Mouse (Mus musculus): ENCODE measurements around the gene Aaed1. TPM values are rescaled to one million over a fixed set of nuclear protein-coding genes. Genes with fewer than 3 reads are reported as not detected.

Aaed1 gene
- polyA plus RNA-seq, 1 experiment = 15.5 TPM

GRCm38 (mm10) chr13:64312916-64313289, 393 bp upstream of the Aaed1 start:
- H3K4me3 ChIP-seq (ENCODE audit: low read depth, low read length) = peak overlapping the region; percentile 24; the same call in 1 of the 2 replicates
- TF ChIP-seq POLR2A (IDR thresholded peaks at IDR 0.05; ENCODE audit: insufficient read depth, low read length) (no peak), CTCF (IDR thresholded peaks at IDR 0.05; ENCODE audit: low read depth, low read length) (no peak), EP300 (IDR thresholded peaks at IDR 0.05; ENCODE audit: insufficient read depth, low read depth, low read length) (no peak)
- H3K9me3 ChIP-seq (replicated peaks; ENCODE audit: control insufficient read depth, insufficient read depth, low read length, poor library complexity, severe bottlenecking) = no peaks in the 10 kb centered on the region
- H3K9ac ChIP-seq (ENCODE audit: low read depth, poor library complexity, severe bottlenecking) = peak overlapping the region; percentile 32; the same call in 1 of the 2 replicates
- H3K27ac ChIP-seq (ENCODE audit: insufficient read depth, low read length) = no peak overlapping the region
- H3K4me1 ChIP-seq (ENCODE audit: control insufficient read depth, insufficient read depth, low read length) = no peaks in the 10 kb centered on the region
- H3K36me3 ChIP-seq (ENCODE audit: control insufficient read depth, insufficient read depth, low read length, poor library complexity, severe bottlenecking) = no peaks in the 10 kb centered on the region
- no peaks in the 10 kb centered on the region for H3K27me3 ChIP-seq (ENCODE audit: control insufficient read depth, insufficient read depth, low read length, poor library complexity, severe bottlenecking)

GRCm38 (mm10) chr13:64311266-64311665, 1.2 kb downstream of the Aaed1 start:
- Histone ChIP-seq H3K4me1 (ENCODE audit: control insufficient read depth, insufficient read depth, low read length) (no peaks in the 10 kb centered on the region), H3K9ac (ENCODE audit: low read depth, poor library complexity, severe bottlenecking) (no peak overlapping the region), H3K27me3 (ENCODE audit: control insufficient read depth, insufficient read depth, low read length, poor library complexity, severe bottlenecking) (no peaks in the 10 kb centered on the region), H3K4me3 (ENCODE audit: low read depth, low read length) (no peak overlapping the region), H3K9me3 (replicated peaks; ENCODE audit: control insufficient read depth, insufficient read depth, low read length, poor library complexity, severe bottlenecking) (no peaks in the 10 kb centered on the region), H3K27ac (ENCODE audit: insufficient read depth, low read length) (no peak overlapping the region), H3K36me3 (ENCODE audit: control insufficient read depth, insufficient read depth, low read length, poor library complexity, severe bottlenecking) (0 out of 2 replicates have a peak, but pooled peaks cover 4% of the 10 kb centered on the region)
- TF ChIP-seq CTCF (IDR thresholded peaks at IDR 0.05; ENCODE audit: low read depth, low read length) = no peak
- no peak for TF ChIP-seq POLR2A (IDR thresholded peaks at IDR 0.05; ENCODE audit: insufficient read depth, low read length)
- no peak for TF ChIP-seq EP300 (IDR thresholded peaks at IDR 0.05; ENCODE audit: insufficient read depth, low read depth, low read length)

- H3K36me3 ChIP-seq (ENCODE audit: control insufficient read depth, insufficient read depth, low read length, poor library complexity, severe bottlenecking) = 0 out of 2 replicates have a peak, but pooled peaks cover 4% of the 10 kb centered on the region
- no peaks in the 10 kb centered on the region for H3K27me3 ChIP-seq (ENCODE audit: control insufficient read depth, insufficient read depth, low read length, poor library complexity, severe bottlenecking)
- no peak overlapping the region for H3K9ac ChIP-seq (ENCODE audit: low read depth, poor library complexity, severe bottlenecking)
- H3K4me1 ChIP-seq (ENCODE audit: control insufficient read depth, insufficient read depth, low read length) = no peaks in the 10 kb centered on the region
- H3K4me3 ChIP-seq (ENCODE audit: low read depth, low read length) = no peak overlapping the region
- no peak overlapping the region for H3K27ac ChIP-seq (ENCODE audit: insufficient read depth, low read length)
- H3K9me3 ChIP-seq (replicated peaks; ENCODE audit: control insufficient read depth, insufficient read depth, low read length, poor library complexity, severe bottlenecking) = no peaks in the 10 kb centered on the region
- no peak for TF ChIP-seq CTCF (IDR thresholded peaks at IDR 0.05; ENCODE audit: low read depth, low read length)
- TF ChIP-seq POLR2A (IDR thresholded peaks at IDR 0.05; ENCODE audit: insufficient read depth, low read length) = no peak
- TF ChIP-seq EP300 (IDR thresholded peaks at IDR 0.05; ENCODE audit: insufficient read depth, low read depth, low read length) = no peak
Observed at GRCm38 (mm10) chr13:64310585-64310984, 1.9 kb downstream of the Aaed1 start.

GRCm38 (mm10) chr13:64309842-64310241, 2.7 kb downstream of the Aaed1 start:
- no peaks in the 10 kb centered on the region for H3K9me3 ChIP-seq (replicated peaks; ENCODE audit: control insufficient read depth, insufficient read depth, low read length, poor library complexity, severe bottlenecking)
- H3K4me3 ChIP-seq (ENCODE audit: low read depth, low read length) = no peak overlapping the region
- no peaks in the 10 kb centered on the region for H3K27me3 ChIP-seq (ENCODE audit: control insufficient read depth, insufficient read depth, low read length, poor library complexity, severe bottlenecking)
- no peak overlapping the region for H3K9ac ChIP-seq (ENCODE audit: low read depth, poor library complexity, severe bottlenecking)
- 0 out of 2 replicates have a peak, but pooled peaks cover 4% of the 10 kb centered on the region for H3K36me3 ChIP-seq (ENCODE audit: control insufficient read depth, insufficient read depth, low read length, poor library complexity, severe bottlenecking)
- H3K27ac ChIP-seq (ENCODE audit: insufficient read depth, low read length) = no peak overlapping the region
- H3K4me1 ChIP-seq (ENCODE audit: control insufficient read depth, insufficient read depth, low read length) = no peaks in the 10 kb centered on the region
- no peak for TF ChIP-seq CTCF (IDR thresholded peaks at IDR 0.05; ENCODE audit: low read depth, low read length)
- TF ChIP-seq EP300 (IDR thresholded peaks at IDR 0.05; ENCODE audit: insufficient read depth, low read depth, low read length) = no peak
- TF ChIP-seq POLR2A (IDR thresholded peaks at IDR 0.05; ENCODE audit: insufficient read depth, low read length) = no peak

GRCm38 (mm10) chr13:64309036-64309435, 3.5 kb downstream of the Aaed1 start:
- H3K27me3 ChIP-seq (ENCODE audit: control insufficient read depth, insufficient read depth, low read length, poor library complexity, severe bottlenecking) = no peaks in the 10 kb centered on the region
- TF ChIP-seq EP300 (IDR thresholded peaks at IDR 0.05; ENCODE audit: insufficient read depth, low read depth, low read length) (no peak), POLR2A (IDR thresholded peaks at IDR 0.05; ENCODE audit: insufficient read depth, low read length) (no peak)

GRCm38 (mm10) chr13:64307508-64307907, 5.0 kb downstream of the Aaed1 start:
- Histone ChIP-seq H3K36me3 (ENCODE audit: control insufficient read depth, insufficient read depth, low read length, poor library complexity, severe bottlenecking) (peaks cover 4% of the 10 kb centered on the region; the same call in 1 of the 2 replicates), H3K27me3 (ENCODE audit: control insufficient read depth, insufficient read depth, low read length, poor library complexity, severe bottlenecking) (no peaks in the 10 kb centered on the region), H3K4me1 (ENCODE audit: control insufficient read depth, insufficient read depth, low read length) (no peaks in the 10 kb centered on the region), H3K9me3 (replicated peaks; ENCODE audit: control insufficient read depth, insufficient read depth, low read length, poor library complexity, severe bottlenecking) (no peaks in the 10 kb centered on the region), H3K4me3 (ENCODE audit: low read depth, low read length) (no peak overlapping the region), H3K27ac (ENCODE audit: insufficient read depth, low read length) (no peak overlapping the region), H3K9ac (ENCODE audit: low read depth, poor library complexity, severe bottlenecking) (no peak overlapping the region)
- TF ChIP-seq CTCF (IDR thresholded peaks at IDR 0.05; ENCODE audit: low read depth, low read length) (no peak), POLR2A (IDR thresholded peaks at IDR 0.05; ENCODE audit: insufficient read depth, low read length) (no peak), EP300 (IDR thresholded peaks at IDR 0.05; ENCODE audit: insufficient read depth, low read depth, low read length) (no peak)

More at GRCm38 (mm10) chr13:64309036-64309435, 3.5 kb downstream of the Aaed1 start:
- Histone ChIP-seq H3K27ac (ENCODE audit: insufficient read depth, low read length) (no peak overlapping the region), H3K9ac (ENCODE audit: low read depth, poor library complexity, severe bottlenecking) (no peak overlapping the region), H3K9me3 (replicated peaks; ENCODE audit: control insufficient read depth, insufficient read depth, low read length, poor library complexity, severe bottlenecking) (no peaks in the 10 kb centered on the region), H3K4me3 (ENCODE audit: low read depth, low read length) (no peak overlapping the region), H3K4me1 (ENCODE audit: control insufficient read depth, insufficient read depth, low read length) (no peaks in the 10 kb centered on the region), H3K36me3 (ENCODE audit: control insufficient read depth, insufficient read depth, low read length, poor library complexity, severe bottlenecking) (0 out of 2 replicates have a peak, but pooled peaks cover 4% of the 10 kb centered on the region)
